Mouse (Mus musculus): ENCODE data around the gene Zfp12.
"Not testable (repeated sequence)": the region's sequence is repeated elsewhere in the genome, so short reads cannot be mapped to it uniquely, and the experiment has no call there.

Gene Zfp12
- long read RNA-seq, experiment 1, full-length matches to known transcripts, result 7 of 11 reads
- long read RNA-seq, experiment 1, partial matches to known transcripts, result 0 of 11 reads
- long read RNA-seq, experiment 1, other reads (novel, unspliced or antisense), result 4 of 11 reads
- long read RNA-seq, experiment 2, full-length matches to known transcripts, result 4 of 5 reads
- long read RNA-seq, experiment 2, partial matches to known transcripts, result 0 of 5 reads
- long read RNA-seq, experiment 2, other reads (novel, unspliced or antisense), result 1 of 5 reads

DNA sequence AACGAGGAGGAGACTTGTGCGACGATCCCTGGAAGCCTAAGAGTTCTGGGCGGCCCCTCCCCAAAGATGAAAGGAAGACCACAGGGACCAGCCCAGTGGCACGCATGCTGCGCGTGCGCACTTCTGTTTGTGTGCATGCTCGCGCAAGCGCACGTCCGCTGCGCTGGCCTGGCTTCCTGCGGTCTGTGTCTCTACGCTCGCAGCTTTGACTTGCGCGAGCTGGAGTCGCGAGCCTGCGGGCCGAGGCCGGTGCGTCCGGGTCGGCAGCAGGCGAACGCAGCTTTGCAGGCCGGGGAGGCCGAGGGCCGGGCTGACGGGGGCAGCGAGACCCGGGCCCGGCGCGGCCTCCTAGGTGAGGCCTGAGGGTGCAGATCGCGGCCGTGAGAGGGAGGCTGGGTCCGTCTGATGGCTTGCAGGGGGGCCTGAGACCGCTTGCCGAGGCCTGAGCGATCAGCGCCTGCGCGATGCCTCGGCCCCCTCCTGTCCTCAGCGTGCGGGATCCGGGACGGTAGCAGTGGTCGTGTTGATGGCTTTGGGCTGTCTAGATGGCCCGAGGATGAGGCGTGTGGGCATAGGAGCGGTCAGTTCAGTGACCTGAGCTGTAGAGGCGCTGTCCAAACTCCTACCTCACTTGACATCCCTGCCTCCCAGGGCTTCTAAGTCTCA is at the start of gene Zfp12:
Gene Zfp12 (plus strand): TSS at position 136 of the 666 bp plus-strand sequence.
- intact Hi-C loops (cut with DNase I), result loop anchor here (2.0 kb wide), 1 partner anchor 54 kb away; the partner anchor contains the start of genes Rbak and Spdye4b

GRCm38 (mm10) chr5:143188014-143188413 is 46.9 kb upstream of the Zfp12 start:
- intact Hi-C loops (cut with DNase I), result not testable (repeated sequence)

GRCm38 (mm10) chr5:143192806-143193205 is 42.2 kb upstream of the Zfp12 start:
- intact Hi-C loops (cut with DNase I), result loop anchor here (5.0 kb wide), 1 partner anchor 34 kb away; the partner anchor contains the start of gene Spdye4a

DNA sequence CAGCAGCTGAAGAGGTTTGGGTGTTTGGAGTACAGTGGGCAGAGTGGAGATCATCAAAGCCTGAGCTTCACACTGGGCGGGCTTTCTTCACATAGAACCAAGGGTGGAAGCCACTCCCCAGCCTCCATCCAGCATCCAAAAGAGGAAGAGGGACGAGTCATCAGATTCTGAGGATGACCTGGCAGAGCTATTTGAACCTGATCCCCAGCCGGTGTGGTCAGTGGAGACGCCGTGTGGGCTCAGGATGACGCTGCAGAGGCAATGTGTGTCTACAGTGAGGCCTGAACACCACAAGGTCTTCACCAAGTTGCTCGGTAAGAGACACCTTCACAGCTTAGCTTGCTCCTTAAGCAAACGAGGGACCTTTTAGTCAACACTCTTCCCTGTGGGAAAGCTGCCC is 40.2 kb upstream of the Zfp12 start:
- intact Hi-C loops (cut with DNase I), result loop anchor here (5.0 kb wide), 1 partner anchor 33 kb away; the partner anchor contains the start of gene Spdye4a

DNA sequence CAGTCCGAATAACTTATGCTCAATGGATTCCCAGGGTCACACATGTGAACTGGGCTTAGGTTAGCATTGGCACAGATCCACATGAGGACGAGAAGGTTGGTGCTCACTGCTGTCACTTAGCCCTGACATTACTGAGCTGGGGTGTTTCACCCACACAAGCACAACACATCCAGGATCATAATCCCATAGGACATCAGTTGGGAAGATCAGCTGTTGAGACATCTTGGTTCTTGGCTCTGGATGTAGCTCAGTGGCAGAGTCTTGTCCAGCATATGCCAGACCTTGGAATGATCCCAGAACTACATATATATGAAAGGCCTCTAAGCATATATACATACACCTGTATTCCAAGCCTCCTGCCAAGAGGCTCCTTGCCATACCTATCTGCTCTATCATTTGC is 39.8 kb upstream of the Zfp12 start:
- intact Hi-C loops (cut with DNase I), result no loop called here

GRCm38 (mm10) chr5:143196506-143196905 is 38.5 kb upstream of the Zfp12 start:
- intact Hi-C loops (cut with DNase I), result no loop called here

DNA sequence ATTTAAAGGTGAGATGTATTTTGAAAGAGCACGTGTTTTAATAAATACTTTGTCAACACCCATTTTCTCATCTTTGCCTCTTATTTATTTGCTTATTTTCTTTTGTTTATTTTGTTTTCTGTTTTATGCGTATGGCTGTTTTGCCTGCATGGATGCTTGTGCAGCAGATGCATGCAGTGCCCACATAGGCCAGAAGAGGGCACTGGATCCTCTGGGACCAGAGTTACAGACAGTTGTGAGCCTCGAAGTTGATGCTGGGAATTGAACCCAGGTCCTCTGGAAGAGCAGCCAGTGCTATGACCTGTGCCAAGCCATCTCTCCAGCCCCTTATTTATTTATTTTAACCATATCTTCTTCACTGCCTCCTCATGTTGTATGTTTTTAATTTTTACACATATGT is 29.9 kb upstream of the Zfp12 start:
- intact Hi-C loops (cut with DNase I), result no loop called here

- intact Hi-C loops (cut with DNase I), result no loop called here
Observed at GRCm38 (mm10) chr5:143213832-143214231, 21.1 kb upstream of the Zfp12 start.

DNA sequence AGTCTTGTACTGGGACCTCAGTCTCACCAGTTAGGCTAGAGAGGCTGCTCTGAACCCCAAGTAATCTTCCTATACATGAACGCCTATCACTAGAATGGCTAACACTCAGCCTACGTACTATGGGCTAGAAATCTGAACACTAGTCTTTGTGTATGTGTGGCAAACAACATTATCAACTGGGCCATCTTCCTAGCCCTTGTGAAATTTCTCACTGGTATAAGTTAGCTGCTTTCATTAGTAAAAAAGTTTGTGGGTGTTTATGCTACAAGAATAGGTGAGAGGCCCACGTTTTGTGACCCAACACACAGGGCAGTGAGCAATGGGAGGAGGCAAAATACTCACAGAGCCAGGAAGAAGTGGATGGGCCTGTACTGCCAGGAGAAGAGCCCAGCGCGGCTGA is 14.0 kb upstream of the Zfp12 start:
- intact Hi-C loops (cut with DNase I), result no loop called here

DNA sequence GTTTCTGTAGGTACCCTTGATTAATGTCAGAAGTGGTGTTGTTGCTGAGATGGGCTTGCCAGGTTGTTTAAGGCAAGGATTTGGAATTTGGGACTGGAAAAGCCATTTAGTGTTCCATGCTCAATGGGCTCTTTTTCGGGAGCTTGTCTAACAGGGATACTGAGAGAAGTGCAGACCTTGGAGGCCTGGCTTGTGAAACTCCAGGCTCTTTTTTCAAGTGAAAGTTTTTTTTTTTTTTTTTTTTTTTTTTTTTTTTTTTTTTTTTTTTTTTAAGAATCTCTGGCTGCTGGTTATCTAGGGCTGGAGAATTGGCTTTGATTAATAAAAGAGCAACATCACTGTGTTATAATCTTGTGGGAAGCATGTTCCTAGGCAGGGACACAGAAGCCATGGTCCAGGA is 12.7 kb upstream of the Zfp12 start:
- intact Hi-C loops (cut with DNase I), result no loop called here

GRCm38 (mm10) chr5:143226790-143227189 is 8.2 kb upstream of the Zfp12 start, which contains the start of gene Spdye4a:
TSS of gene Spdye4a (minus strand) at chr5:143226890.
- intact Hi-C loops (cut with DNase I), result loop anchor here (5.0 kb wide), 1 partner anchor 34 kb away; no protein-coding TSS in a partner anchor

DNA sequence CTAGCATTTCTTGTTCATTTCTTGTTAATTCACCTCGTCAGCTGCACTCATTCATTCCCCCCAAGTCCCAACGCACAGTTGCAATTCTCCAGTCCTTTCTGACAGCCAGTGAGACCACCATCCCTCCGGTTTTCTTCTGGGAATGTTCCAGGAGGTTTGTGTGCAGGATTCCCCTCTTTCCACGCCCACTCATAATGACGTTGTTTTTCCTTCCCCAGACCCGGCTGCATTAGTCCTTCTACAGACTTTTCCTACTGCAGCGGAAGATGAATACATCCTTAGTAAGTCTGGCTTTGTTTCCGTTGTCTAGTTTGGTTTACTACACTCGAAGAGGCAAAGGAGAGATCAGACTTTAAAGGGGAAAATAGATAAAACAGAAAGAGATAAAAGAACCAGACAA is 1.1 kb downstream of the Zfp12 start:
- intact Hi-C loops (cut with DNase I), result no loop called here

GRCm38 (mm10) chr5:143244926-143245325 is 10.0 kb downstream of the Zfp12 start:
- intact Hi-C loops (cut with DNase I), result no loop called here

GRCm38 (mm10) chr5:143252039-143252438 is 17.1 kb downstream of the Zfp12 start:
- intact Hi-C loops (cut with DNase I), result no loop called here

GRCm38 (mm10) chr5:143252791-143253185 is 17.8 kb downstream of the Zfp12 start:
- intact Hi-C loops (cut with DNase I), result no loop called here

DNA sequence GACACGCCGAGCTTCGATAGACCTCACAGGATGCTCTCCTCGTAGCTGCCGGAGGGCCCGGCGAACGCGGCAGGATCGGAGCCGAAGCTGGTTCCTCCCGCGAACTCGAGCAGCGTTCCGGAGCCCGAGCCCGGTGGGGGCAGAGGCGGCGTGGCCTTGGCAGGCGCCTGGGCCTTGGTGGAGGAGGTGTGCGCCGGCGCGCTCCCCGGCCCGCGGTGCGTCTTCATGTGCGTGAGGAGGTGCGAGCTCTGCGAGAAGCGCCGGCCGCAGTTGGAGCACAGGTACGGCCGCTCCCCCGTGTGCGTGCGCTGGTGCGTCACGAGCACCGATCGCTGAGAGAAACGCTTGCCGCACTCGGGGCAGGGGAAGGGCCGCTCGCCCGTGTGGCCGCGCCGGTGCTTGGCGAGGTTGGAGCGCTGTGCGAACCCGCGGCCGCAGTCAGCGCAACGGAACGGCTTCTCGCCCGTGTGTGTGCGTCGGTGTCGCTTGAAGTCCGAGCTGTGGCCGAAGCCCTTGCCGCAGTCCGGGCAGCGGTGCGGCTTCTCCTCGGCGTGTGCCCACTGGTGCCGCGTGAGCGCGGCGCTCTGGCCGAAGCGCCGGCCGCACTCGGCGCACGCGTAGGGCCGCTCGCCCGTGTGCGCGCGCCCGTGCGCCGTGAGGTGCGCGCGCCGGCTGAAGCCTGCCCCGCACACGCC is 18.4 kb downstream of the Zfp12 start:
- intact Hi-C loops (cut with DNase I), result no loop called here

DNA sequence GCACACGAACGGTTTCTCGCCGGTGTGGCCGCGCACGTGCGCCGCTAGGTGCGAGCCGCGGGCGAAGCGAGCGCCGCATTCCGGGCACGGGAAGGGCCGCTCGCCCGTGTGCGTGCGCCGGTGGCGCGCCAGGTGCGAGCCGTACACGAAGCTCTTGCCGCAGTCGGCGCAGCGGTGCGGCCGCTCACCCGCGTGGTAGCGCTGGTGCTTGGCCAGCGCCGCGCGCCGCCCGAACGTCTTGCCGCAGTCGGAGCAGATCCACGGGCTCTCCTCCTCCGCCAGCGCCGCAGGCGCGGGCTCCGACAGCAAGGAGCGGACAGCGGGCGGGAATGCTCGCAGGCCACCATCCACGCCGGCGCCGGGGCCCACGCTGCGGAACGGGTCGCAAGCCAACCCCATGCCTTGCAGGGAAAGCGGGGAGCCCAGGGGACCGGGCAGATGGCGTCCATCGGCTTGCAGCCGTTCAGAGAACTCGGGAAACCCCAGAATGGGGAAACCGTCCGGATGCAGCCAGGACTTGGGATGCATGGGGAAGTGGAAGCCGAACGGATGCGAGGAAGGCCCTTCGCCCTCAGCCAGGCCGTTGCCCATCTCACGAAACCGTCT is 19.0 kb downstream of the Zfp12 start:
- intact Hi-C loops (cut with DNase I), result no loop called here

GRCm38 (mm10) chr5:143254487-143255130 is 19.6 kb downstream of the Zfp12 start:
- intact Hi-C loops (cut with DNase I), result no loop called here

DNA sequence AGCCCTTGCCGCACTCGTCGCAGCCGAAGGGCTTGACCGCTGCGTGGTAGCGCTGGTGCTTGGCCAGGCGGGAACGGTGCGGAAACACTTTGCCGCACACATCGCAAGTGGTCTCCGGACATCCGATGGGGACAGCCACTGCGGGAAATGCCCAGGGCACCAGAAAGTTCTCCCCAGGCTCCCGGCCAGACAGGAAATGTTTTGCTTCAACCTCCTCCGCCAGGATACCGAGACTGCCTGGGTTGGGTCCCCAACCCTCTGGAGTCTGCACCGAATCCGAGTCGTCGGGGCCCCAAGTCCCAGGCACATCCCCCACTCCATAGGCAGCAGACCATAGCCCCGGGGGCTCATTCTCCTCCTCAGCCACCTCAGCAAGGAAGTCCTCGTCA is 20.2 kb downstream of the Zfp12 start:
- intact Hi-C loops (cut with DNase I), result no loop called here

GRCm38 (mm10) chr5:143255802-143256201 is 20.8 kb downstream of the Zfp12 start:
- intact Hi-C loops (cut with DNase I), result no loop called here

DNA sequence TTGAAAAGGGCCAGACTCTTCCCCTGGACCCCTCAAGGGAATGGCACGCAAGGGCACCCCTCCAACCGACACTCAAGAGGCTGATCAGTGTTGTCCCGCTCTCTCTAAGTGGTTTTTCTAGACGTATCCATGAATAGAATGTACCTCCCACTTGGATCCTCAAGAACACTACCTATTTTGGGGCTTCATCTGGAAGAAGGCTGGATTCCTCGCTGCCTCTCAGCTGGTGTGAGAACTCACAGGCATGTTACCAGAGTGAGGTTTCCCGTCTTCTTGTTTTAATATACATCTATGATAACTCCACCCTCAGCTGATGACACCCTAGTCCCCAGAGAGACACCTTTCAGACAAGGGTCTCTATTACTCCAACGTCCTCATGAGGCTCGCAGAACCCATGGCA is 26.7 kb downstream of the Zfp12 start:
- intact Hi-C loops (cut with DNase I), result no loop called here
